Mouse (Mus musculus) midbrain, postnatal 0 days (tissue): Measurements from ENCODE around the gene Krtap16-1. TPM values are rescaled to one million over a fixed set of nuclear protein-coding genes. Genes with fewer than 3 reads are reported as not detected.

ENCODE experiments used
- ATAC-seq: fragments of 200-750 bp; cut with Nextera tagmentation; 2 replicates; pipeline ENCODE4 v1.8.0; 2017; ENCODE audit warnings: moderate number of reproducible peaks, mild to moderate bottlenecking, moderate TSS enrichment, moderate library complexity; ENCODE audit not compliant: low FRiP score
- DNase-seq: peaks from one replicate; pipeline ENCODE4 v3.0.0-alpha.2; 2015; ENCODE audit warnings: low spot score
- H3K27ac ChIP-seq: fragments of 300-500 bp; sonication (generic); 2 replicates; pipeline ENCODE4 v1.5.1; 2014; ENCODE audit warnings: low read depth, mild to moderate bottlenecking, low read length, mixed read lengths
- H3K27me3 ChIP-seq: fragments of 300-500 bp; sonication (generic); 2 replicates; pipeline ENCODE4 v1.6.1; 2014; ENCODE audit warnings: low read length, control low read depth, mixed read lengths; ENCODE audit not compliant: insufficient read depth
- H3K36me3 ChIP-seq: fragments of 300-500 bp; sonication (generic); 2 replicates; pipeline ENCODE4 v1.6.1; 2014; ENCODE audit warnings: low read length, control low read depth, mixed read lengths; ENCODE audit not compliant: insufficient read depth
- H3K4me1 ChIP-seq: fragments of 300-500 bp; sonication (generic); 2 replicates; pipeline ENCODE4 v1.6.1; 2014; ENCODE audit warnings: mild to moderate bottlenecking, control low read depth, antibody characterized with exemption, low read length, mixed read lengths; ENCODE audit not compliant: insufficient read depth
- H3K4me2 ChIP-seq: fragments of 300-500 bp; sonication (generic); 2 replicates; pipeline ENCODE4 v1.6.1; 2014; ENCODE audit warnings: low read depth, mild to moderate bottlenecking, low read length, mixed read lengths; ENCODE audit not compliant: poor library complexity, severe bottlenecking
- H3K4me3 ChIP-seq: fragments of 300-500 bp; sonication (generic); 2 replicates; pipeline ENCODE4 v1.5.1; 2014; ENCODE audit warnings: low read depth, mild to moderate bottlenecking, low read length, moderate library complexity
- H3K9ac ChIP-seq: fragments of 300-500 bp; sonication (generic); replicated peaks from 2 replicates; pipeline ENCODE4 v1.6.1; 2014; ENCODE audit warnings: mild to moderate bottlenecking, low read length, moderate library complexity, mixed read lengths; ENCODE audit not compliant: poor library complexity, severe bottlenecking
- H3K9me3 ChIP-seq: fragments of 300-500 bp; sonication (generic); 2 replicates; pipeline ENCODE4 v1.6.1; 2016; ENCODE audit warnings: low read length, control low read depth
- CTCF ChIP-seq: IDR thresholded peaks from 2 replicates; pipeline ENCODE4 v1.5.1; 2016; ENCODE audit warnings: antibody characterized with exemption, mild to moderate bottlenecking
- WGBS: fragments of 180-500 bp; shearing (Covaris S2); extraction: QIAGEN DNeasy Blood & Tissue Kit; methylation state at CpG from one replicate; pipeline ENCODE4 v1.1.7; 2014; 5-methylcytosine and 5-hydroxymethylcytosine counted together
- polyA plus RNA-seq: library from polyadenylated mRNA; unstranded; fragments of >200 nt; fragmentation: Nextera tagmentation; extraction: Ambion mirVana; gene quantifications from 2 replicates; pipeline ENCODE4 v1.2.1, GENCODE M21; 2015
- total RNA-seq: library from RNA; depleted of rRNA; stranded (reverse); fragments of >200 nt; gene quantifications from 2 replicates; pipeline ENCODE4 v1.2.3, GENCODE M21; 2014

Gene Krtap16-1
- total and polyA plus RNA-seq, 2 experiments from 2014 or later: not detected

GRCm38 (mm10) chr11:99993620-99994383, 7.4 kb upstream of the Krtap16-1 start, which contains the start of gene Krtap17-1:
Krtap17-1 (minus strand) TSS chr11:99993994.
- ATAC-seq (no peak), DNase-seq (no peak)
- Histone ChIP-seq H3K4me2 (peak within 1 kb of the TSS; percentile 43), H3K9ac (peak within 1 kb of the TSS; percentile 3; the same call in 1 of the 2 replicates), H3K36me3 (no peaks in the 10 kb centered on the region), H3K4me3 (peak within 1 kb of the TSS; percentile 22; the same call in 1 of the 2 replicates), H3K27me3 (no peaks in the 10 kb centered on the region), H3K9me3 (no peaks in the 10 kb centered on the region), H3K27ac (no peak within 1 kb of the TSS), H3K4me1 (no peaks in the 10 kb centered on the region)
- 28% methylated on average over 25 of the region's 26 CpGs for WGBS
- TF ChIP-seq CTCF: no peak

- no peak for TF ChIP-seq CTCF
- WGBS: 44% methylated on average over 3 of the region's 3 CpGs
- Histone ChIP-seq H3K9me3 (no peaks in the 10 kb centered on the region), H3K36me3 (no peaks in the 10 kb centered on the region), H3K4me3 (no peak overlapping the region), H3K27me3 (no peaks in the 10 kb centered on the region), H3K4me1 (no peaks in the 10 kb centered on the region), H3K9ac (no peak overlapping the region), H3K27ac (no peak overlapping the region), H3K4me2 (no peak overlapping the region)
- DNase-seq: peak; percentile 64
- ATAC-seq: no peak
These were observed 4.2 kb upstream of the Krtap16-1 start for GRCm38 (mm10) chr11:99990571-99990970.

- no peak for ATAC-seq
- Histone ChIP-seq H3K27ac (no peak overlapping the region), H3K36me3 (no peaks in the 10 kb centered on the region), H3K9me3 (no peaks in the 10 kb centered on the region), H3K4me1 (no peaks in the 10 kb centered on the region), H3K4me3 (no peak overlapping the region), H3K27me3 (no peaks in the 10 kb centered on the region), H3K4me2 (no peak overlapping the region), H3K9ac (no peak overlapping the region)
- no peak for DNase-seq
- WGBS: 89% methylated on average over 6 of the region's 6 CpGs
- no peak for TF ChIP-seq CTCF
These were observed 3.5 kb upstream of the Krtap16-1 start for GRCm38 (mm10) chr11:99989881-99990405.

GRCm38 (mm10) chr11:99988530-99988929, 2.1 kb upstream of the Krtap16-1 start:
- DNase-seq: no peak
- 94% methylated on average over 3 of the region's 3 CpGs for WGBS
- H3K4me1 ChIP-seq: no peaks in the 10 kb centered on the region
- ATAC-seq: no peak
- no peak overlapping the region for H3K4me3 ChIP-seq
- no peak for TF ChIP-seq CTCF
- no peak overlapping the region for H3K4me2 ChIP-seq
- no peak overlapping the region for H3K27ac ChIP-seq
- no peak overlapping the region for H3K9ac ChIP-seq
- no peaks in the 10 kb centered on the region for H3K27me3 ChIP-seq
- no peaks in the 10 kb centered on the region for H3K9me3 ChIP-seq
- no peaks in the 10 kb centered on the region for H3K36me3 ChIP-seq

GRCm38 (mm10) chr11:99985291-99986092, 905 bp downstream of the Krtap16-1 start:
- H3K9me3 ChIP-seq: no peaks in the 10 kb centered on the region
- TF ChIP-seq CTCF: 0 out of 2 replicates have a peak, but pooled peaks have one; percentile 1
- H3K4me2 ChIP-seq: no peak overlapping the region
- DNase-seq (peak; percentile 86), ATAC-seq (peak; percentile 66)
- H3K4me1 ChIP-seq: no peaks in the 10 kb centered on the region
- H3K27me3 ChIP-seq: no peaks in the 10 kb centered on the region
- WGBS: 72% methylated on average over 20 of the region's 20 CpGs
- no peak overlapping the region for H3K9ac ChIP-seq
- no peak overlapping the region for H3K4me3 ChIP-seq
- H3K36me3 ChIP-seq: no peaks in the 10 kb centered on the region
- H3K27ac ChIP-seq: no peak overlapping the region

- Histone ChIP-seq H3K9me3 (no peaks in the 10 kb centered on the region), H3K36me3 (no peaks in the 10 kb centered on the region), H3K27me3 (no peaks in the 10 kb centered on the region), H3K4me1 (no peaks in the 10 kb centered on the region), H3K4me3 (no peak overlapping the region), H3K27ac (no peak overlapping the region), H3K9ac (no peak overlapping the region), H3K4me2 (no peak overlapping the region)
- ATAC-seq (no peak), DNase-seq (no peak)
- TF ChIP-seq CTCF: no peak
- WGBS: 93% methylated on average over 1 of the region's 1 CpGs
These were observed 3.0 kb downstream of the Krtap16-1 start for GRCm38 (mm10) chr11:99983442-99983841.
